In genomic region chr6:72234372-72235097, GRCm38 (mm10) we compare ENCODE assay signal across 7 mouse cellular contexts. TPM values are rescaled to one million over a fixed set of nuclear protein-coding genes. Genes with fewer than 3 reads are reported as not detected.
A peak's percentile ranks its signal among the peaks of the same experiment; 100 is the strongest.
DNase-seq lines count a peak whose midpoint lies in the region; ATAC-seq lines count a peak whose summit lies in the region.

No protein-coding gene starts in this region.

- peaks cover 79% of the 10 kb centered on the region for H3K27me3 ChIP-seq in megakaryocyte, embryonic 14.5 days (replicated peaks)
- peaks cover 18% of the 10 kb centered on the region for H3K27me3 ChIP-seq in heart, embryonic 11.5 days (ENCODE audit: control insufficient read depth, insufficient read depth, low read length)
- H3K27me3 ChIP-seq in midbrain, embryonic 15.5 days (replicated peaks), result peaks cover 42% of the 10 kb centered on the region

- H3K4me1 ChIP-seq in megakaryocyte, embryonic 14.5 days, result peaks cover 99% of the 10 kb centered on the region
- peaks cover 13% of the 10 kb centered on the region for H3K4me1 ChIP-seq in brown adipose tissue, adult 24 weeks (ENCODE audit: control insufficient read depth, insufficient read depth, insufficient read length, low read length)
- peaks cover 41% of the 10 kb centered on the region for H3K4me1 ChIP-seq in heart, embryonic 11.5 days (ENCODE audit: control insufficient read depth, insufficient read depth, low read length)
- peaks cover 29% of the 10 kb centered on the region for H3K4me1 ChIP-seq in midbrain, embryonic 15.5 days

- peak overlapping the region; percentile 79 for H3K27ac ChIP-seq in brown adipose tissue, adult 24 weeks (replicated peaks; ENCODE audit: low read depth, low read length)
- H3K27ac ChIP-seq in heart, embryonic 11.5 days (ENCODE audit: low read depth, low read length), result peak overlapping the region; percentile 73
- H3K27ac ChIP-seq in midbrain, embryonic 15.5 days, result 0 out of 2 replicates have a peak overlapping the region, but pooled peaks have one; percentile 36

- no peak for ATAC-seq in megakaryocyte, adult 5-6 weeks (ENCODE audit: poor library complexity, severe bottlenecking)
- ATAC-seq in heart, embryonic 11.5 days (replicated peaks; ENCODE audit: insufficient number of reproducible peaks, low FRiP score, low TSS enrichment), result no peak
- ATAC-seq in midbrain, embryonic 15.5 days (replicated peaks), result peak; percentile 53
- ATAC-seq in monocyte, adult 5-6 weeks (replicated peaks; ENCODE audit: insufficient number of reproducible peaks, low FRiP score, low TSS enrichment, poor library complexity, severe bottlenecking), result no peak

- under 1% methylated on average over 79 of the region's 79 CpGs for WGBS in heart, embryonic 11.5 days (ENCODE audit: insufficient replicate concordance)
- WGBS in midbrain, embryonic 15.5 days, result under 1% methylated on average over 79 of the region's 79 CpGs

- intact Hi-C loops in left cerebral cortex, postnatal 4 days (cut with DNase I), result loop anchor here (5.0 kb wide), 1 partner anchor 47 kb away; no protein-coding TSS in a partner anchor

- peak overlapping the region; percentile 79 for H3K9ac ChIP-seq in heart, embryonic 11.5 days (ENCODE audit: low read depth, low read length)
- peak overlapping the region; percentile 19 for H3K9ac ChIP-seq in midbrain, embryonic 15.5 days

- H3K36me3 ChIP-seq in megakaryocyte, embryonic 14.5 days (replicated peaks; ENCODE audit: low read length), result peaks cover 31% of the 10 kb centered on the region
- no peaks in the 10 kb centered on the region for H3K36me3 ChIP-seq in heart, embryonic 11.5 days (ENCODE audit: control insufficient read depth, insufficient read depth, low read length)
- H3K36me3 ChIP-seq in midbrain, embryonic 15.5 days (replicated peaks), result no peaks in the 10 kb centered on the region

- peak; percentile 47 for DNase-seq in left cerebral cortex, postnatal 4 days

- peak overlapping the region; percentile 92 for H3K4me2 ChIP-seq in heart, embryonic 11.5 days
- H3K4me2 ChIP-seq in midbrain, embryonic 15.5 days, result peak overlapping the region; percentile 100

- no peaks in the 10 kb centered on the region for H3K9me3 ChIP-seq in megakaryocyte, embryonic 14.5 days
- H3K9me3 ChIP-seq in heart, embryonic 11.5 days (replicated peaks; ENCODE audit: control insufficient read depth, low read length), result no peaks in the 10 kb centered on the region
- H3K9me3 ChIP-seq in midbrain, embryonic 15.5 days, result no peaks in the 10 kb centered on the region

- H3K4me3 ChIP-seq in megakaryocyte, embryonic 14.5 days (replicated peaks), result peak overlapping the region; percentile 95
- H3K4me3 ChIP-seq in brown adipose tissue, adult 24 weeks (ENCODE audit: insufficient read depth, low read depth, low read length), result peak overlapping the region; percentile 92
- peak overlapping the region; percentile 73 for H3K4me3 ChIP-seq in heart, embryonic 11.5 days (ENCODE audit: low read depth, low read length)
- peak overlapping the region; percentile 53 for H3K4me3 ChIP-seq in midbrain, embryonic 15.5 days

RNA-seq across cellular contexts. Expression of gene Atoh8, which starts 0.8 kb away (rescaled TPM):
- 51.0 and 108 TPM in 2 replicates for polyA plus RNA-seq in megakaryocyte, embryonic 14.5 days (2012; ENCODE audit: insufficient read depth, low replicate concordance)
- total RNA-seq in megakaryocyte, adult 5-6 weeks (2015), result 0.22 TPM in 1 of 2 replicates, not detected in the other
- 0.51 TPM in 1 of 2 replicates, not detected in the other for total RNA-seq in megakaryocyte, adult 5-6 weeks (2017)
- 1.9 and 4.3 TPM in 2 replicates for polyA plus RNA-seq in brown adipose tissue, adult 24 weeks (2012; ENCODE audit: insufficient read depth, insufficient read length, missing spikeins)
- 11.6 and 11.8 TPM in 2 replicates for polyA plus RNA-seq in heart, embryonic 11.5 days (2014; fragmentation: Nextera tagmentation; extraction: Ambion mirVana)
- 1 to 10 TPM; 1.8 TPM for total RNA-seq in left cerebral cortex, postnatal 4 days (2021)
- 1.9 and 2.2 TPM in 2 replicates for polyA plus RNA-seq in midbrain, embryonic 15.5 days (2015; fragmentation: Nextera tagmentation; extraction: Ambion mirVana)
- total RNA-seq in monocyte, adult 5-6 weeks (2017), result 0.49 TPM in 1 of 3 replicates, not detected in the others
